12 mouse cellular contexts compared by ENCODE assay signal in the genomic region with DNA sequence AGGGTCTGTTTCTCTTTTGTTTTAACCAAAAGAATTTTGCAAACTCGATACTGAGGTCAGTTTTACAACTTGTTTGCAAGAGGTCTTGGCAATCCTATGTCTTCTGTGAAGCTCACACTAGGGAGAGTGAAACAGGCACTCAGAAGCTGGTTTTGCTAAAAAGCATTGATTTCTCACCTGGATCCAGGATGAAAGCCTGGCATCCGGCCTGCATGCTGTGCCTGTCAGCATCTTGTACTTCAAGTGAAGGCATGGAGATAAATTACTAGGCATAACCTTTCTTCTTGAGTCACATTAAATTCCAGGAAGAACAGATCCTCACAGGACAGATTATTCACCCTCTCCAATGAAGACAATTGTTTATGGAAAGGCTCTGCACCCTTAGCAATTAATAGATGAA.
A peak's percentile ranks its signal among the peaks of the same experiment; 100 is the strongest.
DNase-seq lines count a peak whose midpoint lies in the region.
"Had no signal": no experiment of that assay in that cellular context is flagged by ENCODE, and none has a peak within 500 bp of the region (broad histone marks: within the 10 kb centered on the region; RNA-seq: fewer than 3 reads in every experiment).

No protein-coding gene starts in this region.

- intact Hi-C loops in left cerebral cortex, postnatal 4 days (cut with DNase I) = no loop called here

- peak; percentile 1 for DNase-seq in left cerebral cortex, postnatal 4 days
- no peak for DNase-seq in left cerebral cortex, adult 9 months (ENCODE audit: low spot score in 2 of 2)
- DNase-seq in cerebellum, adult 18-20 months = peak; percentile 42 to 55
- DNase-seq in cerebellum, adult 9-11 months = peak; percentile 29
- no peak for DNase-seq in right cerebral cortex, postnatal 25 days
- no peak for DNase-seq in spleen, adult 12 weeks (ENCODE audit: low spot score)
- DNase-seq in thymus, postnatal 14 days = no peak
- DNase-seq: adrenal gland, postnatal 14 days; gastrocnemius, postnatal 10 days; heart, adult 18-20 months; heart, postnatal 10 days; kidney, adult 11 months had no signal

Comparison
In these comparisons a context has a peak if more than half of its experiments do, and no peak if none do; other contexts are left out.
1. DNase-seq: peak in left cerebral cortex, postnatal 4 days (single experiment), cerebellum, adult 18-20 months (2 of 2) and cerebellum, adult 9-11 months (single experiment); none in left cerebral cortex, adult 9 months (0 of 2), right cerebral cortex, postnatal 25 days (single experiment), spleen, adult 12 weeks (single experiment) and thymus, postnatal 14 days (single experiment).